Mouse (Mus musculus) intestine, embryonic 14.5 days (tissue): ENCODE data around the gene Usp40. TPM values are rescaled to one million over a fixed set of nuclear protein-coding genes. Genes with fewer than 3 reads are reported as not detected.

Experiments used
- ATAC-seq: fragments of 200-750 bp; cut with Nextera tagmentation; replicated peaks from 2 replicates; pipeline ENCODE4 v1.8.0; 2017; ENCODE audit warnings: low read depth, moderate number of reproducible peaks, moderate TSS enrichment, moderate library complexity; ENCODE audit not compliant: low FRiP score, low TSS enrichment
- DNase-seq: peaks from one replicate; pipeline ENCODE4 v3.0.0-alpha.2; 2018; ENCODE audit warnings: low spot score
- H3K27ac ChIP-seq: fragments of 300-500 bp; sonication (generic); 2 replicates; pipeline ENCODE4 v1.5.1; 2014; ENCODE audit warnings: low read depth, mild to moderate bottlenecking, control low read depth
- H3K27me3 ChIP-seq: fragments of 300-500 bp; sonication (generic); replicated peaks from 2 replicates; pipeline ENCODE4 v1.6.1; 2014; ENCODE audit warnings: low read length, control low read depth; ENCODE audit not compliant: control insufficient read depth, insufficient read depth
- H3K36me3 ChIP-seq: fragments of 300-500 bp; sonication (generic); 2 replicates; pipeline ENCODE4 v1.6.1; 2014; ENCODE audit warnings: low read length, control low read depth; ENCODE audit not compliant: control insufficient read depth, insufficient read depth
- H3K4me1 ChIP-seq: fragments of 300-500 bp; sonication (generic); replicated peaks from 2 replicates; pipeline ENCODE4 v1.6.1; 2014; ENCODE audit warnings: low read length, control low read depth, mixed read lengths; ENCODE audit not compliant: control insufficient read depth, insufficient read depth
- H3K4me2 ChIP-seq: fragments of 300-500 bp; sonication (generic); 2 replicates; pipeline ENCODE4 v1.6.1; 2014; ENCODE audit warnings: low read length
- H3K4me3 ChIP-seq: fragments of 300-500 bp; sonication (generic); 2 replicates; pipeline ENCODE4 v1.5.1; 2014; ENCODE audit warnings: low read depth, low read length, control low read depth, mixed read lengths
- H3K9ac ChIP-seq: fragments of 300-500 bp; sonication (generic); 2 replicates; pipeline ENCODE4 v1.6.1; 2014; ENCODE audit warnings: mild to moderate bottlenecking, low read length
- H3K9me3 ChIP-seq: fragments of 300-500 bp; sonication (generic); 2 replicates; pipeline ENCODE4 v1.6.1; 2016; ENCODE audit warnings: low read length, control low read depth; ENCODE audit not compliant: control insufficient read depth
- WGBS: fragments of 180-500 bp; shearing (Covaris S2); extraction: QIAGEN DNeasy Blood & Tissue Kit; methylation state at CpG from one replicate; pipeline ENCODE4 v1.1.7; 2014; 5-methylcytosine and 5-hydroxymethylcytosine counted together
- polyA plus RNA-seq: library from polyadenylated mRNA; unstranded; fragments of >200 nt; fragmentation: Nextera tagmentation; extraction: Ambion mirVana; gene quantifications from 2 replicates; pipeline ENCODE4 v1.2.1, GENCODE M21; 2014

Gene Usp40
- polyA plus RNA-seq, 1 experiment from 2014 or later: 31.0 TPM

DNA sequence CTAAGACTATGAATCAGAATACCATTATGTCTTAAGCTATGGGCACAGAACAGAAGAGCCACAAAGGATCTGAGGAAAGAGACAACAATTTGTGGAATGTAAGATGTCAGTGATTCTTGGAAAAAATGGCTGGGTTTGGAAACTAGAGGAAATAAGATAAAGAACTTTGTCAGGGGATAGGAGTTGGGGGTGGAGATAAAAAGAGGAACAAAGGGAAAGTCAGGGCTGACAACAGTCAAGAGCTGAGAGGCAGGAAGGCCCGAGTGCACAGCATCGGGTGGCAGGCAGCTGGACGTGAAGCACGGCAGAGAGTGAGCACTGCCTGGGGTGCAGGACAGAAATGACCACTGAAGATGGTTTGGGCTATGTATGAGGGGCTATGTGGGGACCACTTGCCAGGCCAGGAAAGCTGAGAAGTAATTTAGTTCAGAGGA is 48.3 kb downstream of the Usp40 start:
- Histone ChIP-seq H3K4me1 (no peaks in the 10 kb centered on the region), H3K4me3 (no peak overlapping the region), H3K4me2 (no peak overlapping the region), H3K27me3 (no peaks in the 10 kb centered on the region), H3K9me3 (no peaks in the 10 kb centered on the region), H3K9ac (no peak overlapping the region), H3K36me3 (peaks cover 73% of the 10 kb centered on the region), H3K27ac (no peak overlapping the region)
- no peak for ATAC-seq
- WGBS: 59% methylated on average over 4 of the region's 4 CpGs
- DNase-seq: no peak

GRCm38 (mm10) chr1:87959532-87959931 is 48.8 kb downstream of the Usp40 start:
- DNase-seq (no peak), ATAC-seq (no peak)
- Histone ChIP-seq H3K36me3 (peaks cover 68% of the 10 kb centered on the region), H3K27me3 (no peaks in the 10 kb centered on the region), H3K4me1 (no peaks in the 10 kb centered on the region), H3K4me2 (no peak overlapping the region), H3K9ac (no peak overlapping the region), H3K4me3 (no peak overlapping the region), H3K9me3 (no peaks in the 10 kb centered on the region), H3K27ac (no peak overlapping the region)
- WGBS: 84% methylated on average over 4 of the region's 4 CpGs

- no peaks in the 10 kb centered on the region for H3K4me1 ChIP-seq
- peaks cover 67% of the 10 kb centered on the region for H3K36me3 ChIP-seq
- no peak overlapping the region for H3K9ac ChIP-seq
- ATAC-seq (no peak), DNase-seq (no peak)
- H3K27me3 ChIP-seq: no peaks in the 10 kb centered on the region
- H3K4me2 ChIP-seq: no peak overlapping the region
- H3K27ac ChIP-seq: no peak overlapping the region
- H3K9me3 ChIP-seq: no peaks in the 10 kb centered on the region
- WGBS: 86% methylated on average over 1 of the region's 1 CpGs
- no peak overlapping the region for H3K4me3 ChIP-seq
Observed at GRCm38 (mm10) chr1:87958931-87959330, 49.4 kb downstream of the Usp40 start.

DNA sequence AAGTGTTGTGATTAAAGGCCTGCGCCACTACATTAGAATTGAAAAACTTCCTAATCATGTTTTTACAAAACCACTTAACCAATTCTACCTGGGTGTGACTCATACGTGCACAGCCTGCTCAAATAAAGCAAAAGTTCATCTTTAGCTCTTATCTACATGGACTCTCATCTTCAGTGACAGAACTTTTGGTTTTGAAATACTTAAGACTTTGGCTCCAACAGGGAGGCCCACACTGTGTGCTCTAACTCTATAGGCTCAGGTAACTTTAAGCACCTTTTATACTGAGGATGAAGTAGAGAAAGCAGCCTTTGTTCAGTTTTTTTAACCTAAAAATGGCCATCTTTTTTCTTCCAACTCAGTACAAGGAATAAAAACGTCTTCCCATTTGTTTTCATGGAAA is 55.3 kb downstream of the Usp40 start:
- H3K4me2 ChIP-seq: no peak overlapping the region
- no peak overlapping the region for H3K9ac ChIP-seq
- H3K36me3 ChIP-seq: peaks cover 89% of the 10 kb centered on the region
- H3K4me1 ChIP-seq: no peaks in the 10 kb centered on the region
- no peaks in the 10 kb centered on the region for H3K27me3 ChIP-seq
- DNase-seq (no peak), ATAC-seq (no peak)
- no peaks in the 10 kb centered on the region for H3K9me3 ChIP-seq
- WGBS: 73% methylated on average over 3 of the region's 3 CpGs
- H3K27ac ChIP-seq: no peak overlapping the region
- no peak overlapping the region for H3K4me3 ChIP-seq

- Histone ChIP-seq H3K9ac (no peak overlapping the region), H3K4me2 (no peak overlapping the region), H3K27me3 (no peaks in the 10 kb centered on the region), H3K27ac (no peak overlapping the region), H3K4me1 (no peaks in the 10 kb centered on the region), H3K4me3 (no peak overlapping the region), H3K9me3 (no peaks in the 10 kb centered on the region), H3K36me3 (peaks cover 88% of the 10 kb centered on the region)
- DNase-seq (no peak), ATAC-seq (no peak)
- 92% methylated on average over 3 of the region's 3 CpGs for WGBS
Observed at GRCm38 (mm10) chr1:87951641-87952040, 56.7 kb downstream of the Usp40 start.

DNA sequence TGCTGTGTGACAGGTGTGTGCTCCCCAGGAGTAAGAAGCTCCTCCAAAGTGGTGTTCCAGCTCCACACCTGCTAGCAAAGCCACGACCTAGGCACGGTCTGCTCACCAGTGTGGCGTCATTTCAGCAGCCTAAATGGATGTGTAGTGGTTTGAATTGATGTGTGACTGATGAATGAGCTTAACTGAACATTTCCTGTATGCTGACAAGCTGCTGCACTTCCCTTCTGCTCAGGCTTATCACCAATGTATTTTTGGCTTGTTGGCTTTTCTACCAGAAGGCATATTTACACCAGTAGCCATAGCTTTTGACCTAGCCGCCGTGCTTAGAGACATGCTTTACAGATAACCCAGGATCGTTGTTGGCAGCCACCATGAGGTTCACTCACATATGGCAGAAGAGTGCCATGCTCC is 60.7 kb downstream of the Usp40 start:
- Histone ChIP-seq H3K27ac (no peak overlapping the region), H3K36me3 (peaks cover 95% of the 10 kb centered on the region), H3K4me1 (no peaks in the 10 kb centered on the region), H3K4me3 (no peak overlapping the region), H3K9me3 (no peaks in the 10 kb centered on the region), H3K9ac (no peak overlapping the region), H3K4me2 (no peak overlapping the region), H3K27me3 (no peaks in the 10 kb centered on the region)
- DNase-seq (no peak), ATAC-seq (no peak)
- 88% methylated on average over 6 of the region's 6 CpGs for whole genome bisulfite sequencing

GRCm38 (mm10) chr1:87941765-87942164 is 66.6 kb downstream of the Usp40 start:
- Histone ChIP-seq H3K4me3 (no peak overlapping the region), H3K36me3 (peaks cover 100% of the 10 kb centered on the region), H3K4me2 (no peak overlapping the region), H3K9me3 (no peaks in the 10 kb centered on the region), H3K27ac (no peak overlapping the region), H3K9ac (no peak overlapping the region), H3K27me3 (no peaks in the 10 kb centered on the region), H3K4me1 (no peaks in the 10 kb centered on the region)
- DNase-seq (no peak), ATAC-seq (no peak)
- WGBS: 91% methylated on average over 1 of the region's 1 CpGs

- no peaks in the 10 kb centered on the region for H3K4me1 ChIP-seq
- H3K9ac ChIP-seq: no peak overlapping the region
- H3K9me3 ChIP-seq: no peaks in the 10 kb centered on the region
- DNase-seq (no peak), ATAC-seq (no peak)
- no peak overlapping the region for H3K4me3 ChIP-seq
- 28% methylated on average over 2 of the region's 2 CpGs for WGBS
- H3K27ac ChIP-seq: no peak overlapping the region
- no peak overlapping the region for H3K4me2 ChIP-seq
- peaks cover 93% of the 10 kb centered on the region for H3K36me3 ChIP-seq
- no peaks in the 10 kb centered on the region for H3K27me3 ChIP-seq
Observed at GRCm38 (mm10) chr1:87936516-87936915, 71.8 kb downstream of the Usp40 start.

DNA sequence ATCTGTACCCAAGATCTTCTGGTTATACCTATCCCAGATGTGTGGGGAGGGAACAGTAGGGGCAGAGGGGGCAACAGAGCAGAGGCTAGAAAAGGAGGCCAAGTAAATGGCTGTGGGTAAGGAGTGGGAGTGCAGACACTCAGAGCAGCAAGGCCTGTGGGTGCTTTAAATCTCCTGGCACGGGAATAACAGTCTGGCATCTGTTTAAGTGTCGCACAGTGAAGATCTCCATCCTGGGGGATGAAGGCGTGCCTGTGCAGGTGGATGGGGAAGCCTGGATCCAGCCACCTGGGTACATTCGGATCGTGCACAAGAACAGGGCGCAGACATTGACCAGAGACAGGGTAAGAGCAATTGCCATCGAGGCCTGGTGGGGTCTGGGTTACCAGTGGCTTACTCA is 72.3 kb downstream of the Usp40 start:
- Histone ChIP-seq H3K4me2 (no peak overlapping the region), H3K27ac (no peak overlapping the region), H3K4me1 (no peaks in the 10 kb centered on the region), H3K9ac (no peak overlapping the region), H3K9me3 (no peaks in the 10 kb centered on the region), H3K36me3 (peaks cover 93% of the 10 kb centered on the region), H3K27me3 (no peaks in the 10 kb centered on the region), H3K4me3 (no peak overlapping the region)
- DNase-seq (no peak), ATAC-seq (no peak)
- WGBS: 85% methylated on average over 7 of the region's 7 CpGs
